Mouse (Mus musculus): ENCODE measurements around the gene Abhd4.

Gene Abhd4

DNA sequence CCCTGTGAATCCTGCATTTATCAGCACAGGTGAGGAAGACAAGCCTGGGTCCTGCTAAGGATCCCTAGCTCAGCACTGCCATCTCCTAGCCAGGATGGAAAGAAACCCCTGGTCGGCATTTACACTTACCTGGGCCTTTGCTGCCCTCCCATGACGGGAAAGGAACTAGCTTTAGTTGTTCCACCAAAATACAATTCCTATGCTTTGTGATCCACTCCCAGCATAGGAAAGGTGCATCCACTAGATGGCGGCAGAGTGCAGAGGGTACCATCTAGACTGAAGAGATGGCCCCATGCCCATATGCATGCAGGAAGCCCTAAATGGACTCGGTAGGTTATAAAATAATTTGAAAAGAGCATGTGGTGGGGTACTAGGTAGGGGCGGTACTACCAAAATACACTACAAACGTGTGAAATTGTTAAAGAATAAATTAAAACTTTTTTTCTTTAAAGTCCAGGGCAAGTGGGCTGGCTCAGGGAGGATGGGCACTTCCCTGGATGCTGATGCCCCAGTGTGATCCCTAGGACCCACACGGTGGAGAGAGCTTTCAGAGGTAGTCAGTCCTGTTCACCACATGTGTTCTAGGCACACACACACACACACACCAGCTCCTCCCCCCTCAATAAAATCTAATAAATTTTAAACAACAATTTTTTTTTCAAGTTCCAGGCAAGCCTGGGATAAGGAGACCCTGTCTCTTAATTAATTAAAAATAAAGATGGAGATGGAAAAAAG lies 14.8 kb upstream of the Abhd4 start:
- DNase-seq (ENCODE audit: low spot score), result peak; percentile 87

DNA sequence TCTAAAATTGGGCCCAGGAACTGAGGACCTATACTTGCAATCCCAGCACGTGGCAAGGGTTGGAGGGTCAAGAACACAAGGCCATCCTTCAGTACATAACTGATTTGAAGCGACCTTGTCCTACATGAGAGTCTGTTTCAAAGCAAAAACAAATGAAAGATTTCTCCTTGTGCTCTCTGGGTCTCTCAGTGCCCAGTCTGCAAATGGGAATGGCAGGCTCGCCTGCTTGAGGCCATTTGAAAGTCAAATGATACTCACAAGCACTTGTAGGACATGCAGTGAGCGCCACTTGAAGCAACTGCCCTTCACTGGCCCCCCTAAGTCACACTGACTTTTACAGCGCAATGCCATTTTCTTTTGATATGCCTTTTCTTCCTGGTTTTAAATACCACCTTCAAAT lies 13.4 kb upstream of the Abhd4 start:
- DNase-seq (ENCODE audit: low spot score), result no peak

DNA sequence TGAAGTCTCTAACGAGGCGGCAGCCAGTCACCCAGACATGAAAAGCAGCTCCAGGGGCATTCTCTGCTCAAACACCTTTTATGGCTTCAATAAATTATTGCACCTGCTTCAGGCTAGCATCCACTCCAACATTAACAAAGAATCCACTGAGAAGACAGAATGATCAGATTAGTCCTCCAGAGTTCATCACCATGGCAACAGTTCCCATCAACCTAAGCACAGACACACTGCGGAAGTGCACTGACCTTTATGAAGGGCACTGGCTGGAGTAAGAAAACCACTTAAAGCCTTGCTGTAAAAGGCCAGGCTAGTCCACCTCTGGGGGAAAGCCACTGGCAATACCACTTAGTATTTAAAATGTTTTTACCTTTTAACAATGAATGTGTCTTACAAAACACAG lies 9.8 kb upstream of the Abhd4 start:
- peak; percentile 51 for DNase-seq (ENCODE audit: low spot score)

DNA sequence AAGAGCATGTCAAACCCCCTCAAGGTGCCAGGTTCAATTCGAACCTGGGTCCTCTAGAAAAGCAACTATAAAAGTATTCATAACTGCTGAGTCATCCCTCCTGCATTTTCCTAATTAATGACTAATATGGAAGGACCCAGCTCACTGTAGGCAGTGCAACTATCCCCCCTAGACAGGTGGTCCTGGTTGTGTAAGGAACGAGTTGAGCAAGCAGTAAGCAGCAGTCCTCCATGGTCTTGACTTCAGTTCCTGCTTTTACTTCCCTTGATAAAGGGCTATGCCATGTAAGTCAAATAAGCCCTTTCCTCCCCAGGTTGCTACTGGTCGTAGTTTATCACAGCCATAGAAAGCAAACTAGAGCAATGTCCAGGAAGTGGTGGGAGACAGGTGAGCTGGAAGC lies 7.8 kb upstream of the Abhd4 start:
- DNase-seq (ENCODE audit: low spot score), result no peak

DNA sequence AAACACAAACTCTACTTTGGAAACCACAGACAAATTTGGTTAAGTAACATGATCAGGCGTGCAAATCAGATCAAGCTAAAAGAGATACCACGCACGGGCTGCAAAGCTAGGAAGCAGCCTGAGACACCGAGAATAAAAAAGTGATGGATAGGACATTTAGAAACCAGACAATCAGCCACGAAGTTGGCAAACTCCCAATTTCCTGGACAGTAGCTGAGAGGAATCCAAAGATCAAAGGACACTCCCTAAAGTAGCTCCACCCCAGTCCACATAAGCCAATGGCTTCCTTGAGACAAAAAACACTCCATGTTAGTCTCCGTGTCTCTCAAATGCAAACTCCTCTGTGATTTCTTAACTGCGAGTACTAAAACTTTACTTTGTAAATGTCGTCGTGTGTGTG lies 4.7 kb upstream of the Abhd4 start:
- no peak for DNase-seq (ENCODE audit: low spot score)

DNA sequence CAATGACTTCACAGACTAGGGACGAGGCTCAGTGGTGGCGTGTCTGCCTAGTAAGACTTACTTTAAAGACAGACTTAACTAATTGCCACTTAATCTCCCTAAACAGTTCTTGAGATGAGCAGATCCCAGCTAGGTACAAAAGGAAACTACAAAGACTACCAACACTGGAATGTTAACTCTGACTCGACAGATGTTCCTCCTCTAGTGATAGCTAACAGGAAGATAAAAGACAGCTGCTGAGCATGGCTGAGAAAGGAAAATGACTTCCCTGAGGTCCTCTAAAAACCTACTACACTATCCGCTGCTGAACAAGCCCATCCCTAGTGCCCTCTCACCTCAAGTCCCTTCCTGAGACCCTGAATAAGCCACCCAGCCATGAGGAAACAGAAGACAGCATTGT lies 3.9 kb upstream of the Abhd4 start:
- no peak for DNase-seq (ENCODE audit: low spot score)

DNA sequence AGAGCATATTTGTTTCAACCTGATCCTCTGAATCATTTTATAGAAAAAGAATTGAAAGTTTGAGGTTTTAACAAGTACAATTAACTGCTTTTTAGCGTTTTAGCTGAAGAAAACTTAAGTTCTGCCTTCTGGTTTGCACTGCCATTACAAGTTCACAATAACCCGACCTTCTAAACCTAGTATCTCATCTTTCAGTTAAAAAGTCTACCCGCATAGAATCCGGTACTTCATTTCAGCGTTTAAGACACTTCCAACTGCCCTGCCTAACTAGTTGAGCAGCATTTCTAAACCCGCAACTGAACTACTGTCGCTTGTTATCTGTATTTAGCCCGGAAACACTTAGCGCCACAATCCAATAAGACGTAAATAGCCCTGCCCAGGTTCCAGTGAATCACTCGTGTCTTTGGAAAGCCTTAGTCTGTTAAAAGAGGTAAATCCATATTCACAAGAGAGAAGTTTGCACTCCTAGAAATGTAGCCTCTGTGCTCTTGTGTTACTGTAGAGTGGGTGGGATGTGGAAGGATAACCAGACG lies 748 bp downstream of the Abhd4 start:
- DNase-seq (ENCODE audit: low spot score), result no peak

- no peak for DNase-seq (ENCODE audit: low spot score)
Observed at GRCm38 (mm10) chr14:54258131-54258670, 4.2 kb downstream of the Abhd4 start.

GRCm38 (mm10) chr14:54259003-54259721 lies 5.2 kb downstream of the Abhd4 start:
- peak; percentile 94 for DNase-seq (ENCODE audit: low spot score)

DNA sequence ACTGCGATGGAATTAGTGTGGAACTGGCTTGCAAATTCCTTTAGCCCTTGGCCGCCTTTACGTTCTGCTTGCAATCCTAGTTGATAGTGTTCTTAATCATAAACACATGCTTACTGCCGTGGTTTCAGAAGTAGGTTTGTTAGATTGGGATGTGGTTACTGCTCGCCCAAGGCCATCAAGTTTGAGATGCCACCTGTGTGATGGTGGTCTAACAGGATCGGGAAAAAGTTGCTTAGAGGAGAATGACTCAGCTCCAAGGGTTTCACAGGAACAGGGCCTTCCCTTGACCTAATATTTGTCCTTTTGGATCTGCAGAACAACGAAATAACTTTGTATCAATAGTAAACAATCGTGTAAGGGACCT lies 5.7 kb downstream of the Abhd4 start:
- DNase-seq (ENCODE audit: low spot score), result no peak

GRCm38 (mm10) chr14:54260196-54260595 lies 6.2 kb downstream of the Abhd4 start:
- DNase-seq (ENCODE audit: low spot score), result no peak

- no peak for DNase-seq (ENCODE audit: low spot score)
Observed at GRCm38 (mm10) chr14:54261386-54261785, 7.4 kb downstream of the Abhd4 start.

- no peak for DNase-seq (ENCODE audit: low spot score)
Observed at GRCm38 (mm10) chr14:54262622-54263021, 8.6 kb downstream of the Abhd4 start.

DNA sequence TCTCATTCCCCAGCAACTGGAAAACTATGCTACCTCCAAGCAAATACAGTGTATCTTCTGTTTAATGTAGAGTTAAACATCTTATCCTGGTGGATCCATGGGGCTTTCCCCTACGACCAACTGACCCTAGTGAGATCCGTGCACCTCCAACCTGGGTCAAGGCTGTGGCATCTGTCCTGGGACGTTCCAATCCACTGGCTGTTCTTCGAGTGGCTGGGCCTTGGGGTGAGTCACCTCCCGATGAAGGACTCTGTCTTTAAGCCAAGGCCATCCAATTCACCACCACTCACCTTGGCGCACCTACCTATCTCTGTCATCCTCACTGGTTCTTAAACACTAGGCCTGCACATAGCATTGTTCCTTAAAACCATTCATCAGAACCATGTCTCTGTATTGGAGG lies 9.1 kb downstream of the Abhd4 start:
- no peak for DNase-seq (ENCODE audit: low spot score)

DNA sequence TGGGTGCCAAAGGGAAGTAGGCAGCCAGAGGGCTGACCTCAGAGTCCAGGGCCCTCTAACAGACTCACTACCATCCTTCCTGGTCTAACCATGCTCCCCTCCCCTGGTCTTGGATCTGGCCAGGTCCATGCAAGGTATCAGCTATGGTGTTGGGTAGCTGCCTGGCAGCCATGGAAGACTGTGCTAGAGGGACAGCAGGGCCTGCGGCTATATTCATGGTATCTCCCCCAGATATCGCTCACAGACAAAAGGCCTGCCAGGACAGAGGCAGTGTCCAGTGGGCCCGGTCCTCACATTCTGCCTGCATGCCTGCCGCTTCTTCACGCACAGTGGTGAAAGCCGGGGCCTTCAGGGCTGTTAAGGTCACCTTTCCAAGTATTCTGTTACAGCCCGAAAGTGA lies 10.2 kb downstream of the Abhd4 start:
- DNase-seq (ENCODE audit: low spot score), result no peak

DNA sequence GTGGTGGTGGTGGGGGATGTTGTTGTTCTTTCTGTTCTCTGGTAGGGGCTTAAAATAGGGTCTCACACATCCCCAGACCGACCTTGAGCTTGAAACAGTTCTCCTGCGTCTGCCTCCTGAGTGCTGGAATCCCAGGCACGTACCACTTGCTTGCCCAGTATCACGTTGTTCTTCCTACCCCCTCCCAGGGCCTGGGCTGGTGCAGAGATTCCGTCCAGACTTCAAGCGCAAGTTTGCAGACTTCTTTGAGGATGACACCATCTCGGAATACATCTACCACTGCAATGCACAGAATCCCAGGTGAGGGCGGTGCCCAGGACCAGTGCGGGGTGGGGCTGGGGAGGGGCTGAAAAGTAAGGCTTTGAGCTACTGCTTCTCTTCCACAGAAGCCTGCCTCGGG lies 11.1 kb downstream of the Abhd4 start:
- no peak for DNase-seq (ENCODE audit: low spot score)

- DNase-seq (ENCODE audit: low spot score), result no peak
Observed at GRCm38 (mm10) chr14:54265951-54266350, 12.0 kb downstream of the Abhd4 start.

- DNase-seq (ENCODE audit: low spot score), result no peak
Observed at GRCm38 (mm10) chr14:54267966-54268365, 14.0 kb downstream of the Abhd4 start.

GRCm38 (mm10) chr14:54269566-54269965 lies 15.6 kb downstream of the Abhd4 start:
- no peak for DNase-seq (ENCODE audit: low spot score)

DNA sequence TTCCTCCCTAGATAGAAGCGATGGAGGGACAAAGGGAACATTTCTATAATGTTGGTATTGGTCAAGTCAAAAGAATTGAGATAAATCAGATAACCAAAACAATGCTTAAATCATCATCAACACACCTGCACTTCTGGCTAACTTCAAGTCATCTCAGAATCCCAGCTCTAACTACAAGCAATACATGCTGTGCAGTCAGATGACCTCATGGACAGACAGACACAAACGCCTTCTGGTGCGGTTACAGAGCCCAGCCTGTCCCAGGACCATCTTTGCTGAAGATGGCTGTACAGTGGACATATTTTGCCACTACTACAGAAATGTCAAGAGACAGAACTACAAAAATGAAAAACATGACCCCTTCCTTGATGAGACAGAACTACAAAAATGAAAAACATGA lies 16.4 kb downstream of the Abhd4 start:
- no peak for DNase-seq (ENCODE audit: low spot score)

- DNase-seq (ENCODE audit: low spot score), result no peak
Observed at GRCm38 (mm10) chr14:54271976-54272606, 18.1 kb downstream of the Abhd4 start.

- DNase-seq (ENCODE audit: low spot score), result no peak
Observed at GRCm38 (mm10) chr14:54272696-54273095, 18.7 kb downstream of the Abhd4 start.

- no peak for DNase-seq (ENCODE audit: low spot score)
Observed at GRCm38 (mm10) chr14:54276446-54276845, 22.5 kb downstream of the Abhd4 start.
